Mouse (Mus musculus): Measurements from ENCODE around the gene Pid1.

DNA sequence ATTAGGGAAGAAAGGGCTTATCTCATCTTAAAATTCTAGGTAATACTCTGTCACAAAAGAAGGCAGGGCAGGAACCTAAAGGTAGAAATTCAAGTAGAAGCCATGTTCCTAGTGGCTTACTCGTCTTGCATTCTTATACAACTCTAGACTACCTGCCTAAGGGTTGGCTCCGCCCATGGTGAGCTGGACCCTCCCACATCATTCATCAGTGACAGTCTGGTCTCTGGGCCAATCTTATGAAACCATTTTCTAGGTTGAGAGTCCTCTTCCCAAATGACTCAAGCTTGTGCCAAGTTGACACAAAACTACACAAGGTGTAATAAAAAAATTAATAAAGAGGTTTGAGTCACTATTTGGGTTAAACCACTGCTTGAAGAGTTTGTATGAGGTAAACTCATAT lies 133.5 kb downstream of the Pid1 start:
- TF ChIP-seq EP300 (IDR thresholded peaks at IDR 0.05; ENCODE audit: low read depth) (no peak), CTCF (IDR thresholded peaks at IDR 0.05; ENCODE audit: low read depth) (no peak)

All from liver, postnatal 0 days (tissue).